Mouse (Mus musculus) hindbrain, embryonic 15.5 days (tissue): ENCODE data around the gene Dmrtc2. TPM values are rescaled to one million over a fixed set of nuclear protein-coding genes. Genes with fewer than 3 reads are reported as not detected.

ENCODE experiments used
- ATAC-seq: fragments of 200-750 bp; cut with Nextera tagmentation; 2 replicates; pipeline ENCODE4 v1.8.0; 2017; ENCODE audit warnings: low read depth, moderate number of reproducible peaks, moderate TSS enrichment; ENCODE audit not compliant: low FRiP score
- H3K27ac ChIP-seq: fragments of 300-500 bp; sonication (generic); replicated peaks from 2 replicates; pipeline ENCODE4 v1.5.1; 2015; ENCODE audit warnings: mild to moderate bottlenecking, inconsistent platforms
- H3K27me3 ChIP-seq: fragments of 300-500 bp; sonication (generic); 2 replicates; pipeline ENCODE4 v1.6.1; 2015; ENCODE audit warnings: control low read depth, inconsistent platforms
- H3K36me3 ChIP-seq: fragments of 300-500 bp; sonication (generic); 2 replicates; pipeline ENCODE4 v1.6.1; 2015; ENCODE audit warnings: control low read depth, inconsistent platforms
- H3K4me1 ChIP-seq: fragments of 300-500 bp; sonication (generic); replicated peaks from 2 replicates; pipeline ENCODE4 v1.6.1; 2015; ENCODE audit warnings: control low read depth, inconsistent platforms
- H3K4me2 ChIP-seq: fragments of 300-500 bp; sonication (generic); 2 replicates; pipeline ENCODE4 v1.6.1; 2015; ENCODE audit warnings: moderate library complexity, mild to moderate bottlenecking, inconsistent platforms
- H3K4me3 ChIP-seq: fragments of 300-500 bp; sonication (generic); 2 replicates; pipeline ENCODE4 v1.5.1; 2015; ENCODE audit warnings: mild to moderate bottlenecking, inconsistent platforms
- H3K9ac ChIP-seq: fragments of 300-500 bp; sonication (generic); 2 replicates; pipeline ENCODE4 v1.6.1; 2015; ENCODE audit warnings: inconsistent platforms
- H3K9me3 ChIP-seq: fragments of 300-500 bp; sonication (generic); 2 replicates; pipeline ENCODE4 v1.6.1; 2016; ENCODE audit warnings: control low read depth, inconsistent platforms
- WGBS: fragments of 180-500 bp; shearing (Covaris S2); methylation state at CpG from one replicate; pipeline ENCODE4 v1.1.7; 2015; 5-methylcytosine and 5-hydroxymethylcytosine counted together
- polyA plus RNA-seq: library from polyadenylated mRNA; unstranded; fragments of >200 nt; fragmentation: Nextera tagmentation; extraction: Ambion mirVana; gene quantifications from 2 replicates; pipeline ENCODE4 v1.2.1, GENCODE M21; 2015

Dmrtc2 gene
- polyA plus RNA-seq, 1 experiment from 2014 or later, result 0.30 TPM

DNA sequence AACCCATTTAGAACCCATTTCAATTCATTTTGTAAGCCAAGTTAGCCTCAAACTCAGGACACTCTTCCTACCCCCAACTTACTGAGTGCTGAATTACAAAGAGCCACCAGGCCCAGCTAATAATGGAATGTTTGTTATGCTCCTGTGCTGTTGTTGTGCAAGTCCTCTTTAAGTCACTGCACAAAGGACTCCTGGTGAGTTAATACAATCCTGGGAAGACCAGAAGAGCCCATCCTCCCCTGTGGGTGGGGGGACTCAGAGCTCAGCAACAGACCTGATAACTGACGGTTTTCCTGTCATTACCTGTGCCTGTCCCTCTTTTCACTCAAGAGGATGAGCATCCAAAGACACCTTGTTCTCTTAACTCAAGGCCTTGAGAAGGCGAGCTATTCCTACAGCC is 9.8 kb downstream of the Dmrtc2 start:
- Histone ChIP-seq H3K9ac (no peak overlapping the region), H3K27ac (no peak overlapping the region)

DNA sequence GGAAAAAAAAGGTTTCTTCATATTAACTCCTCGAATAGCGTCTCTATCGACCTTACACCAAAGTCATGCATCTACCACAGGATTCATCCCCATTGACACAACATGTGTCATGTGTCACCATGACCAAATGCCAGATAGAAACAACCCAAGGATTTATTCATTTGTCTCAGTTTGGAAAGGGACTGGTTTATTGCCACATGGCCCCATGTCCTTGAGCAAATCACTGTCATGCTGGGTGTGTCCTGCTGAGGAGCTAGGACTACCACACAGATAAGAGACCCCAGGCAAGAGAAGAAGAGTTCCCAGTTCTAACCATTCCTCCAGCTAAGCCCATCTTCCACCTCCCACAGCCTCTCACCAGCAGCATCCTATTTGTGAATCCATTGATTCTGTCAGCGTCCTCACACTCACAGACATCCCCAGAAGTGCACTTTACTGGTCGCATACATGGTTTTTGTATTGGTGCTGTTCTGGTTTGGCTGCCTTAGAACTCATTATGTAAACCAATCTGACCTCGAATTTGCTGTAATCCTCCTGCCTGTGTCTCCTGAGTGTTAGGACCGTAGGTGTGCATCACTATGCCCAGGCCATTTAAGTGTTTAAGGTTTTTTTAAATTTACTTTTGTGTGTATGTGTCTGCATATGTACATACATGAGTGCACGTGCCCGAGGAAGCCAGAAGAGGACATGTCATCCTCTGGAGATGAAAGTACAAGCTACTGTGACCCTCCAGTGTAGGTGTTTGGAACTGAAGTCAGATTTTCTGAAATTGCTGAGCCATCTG is 12.8 kb downstream of the Dmrtc2 start:
- no peaks in the 10 kb centered on the region for H3K9me3 ChIP-seq
- no peaks in the 10 kb centered on the region for H3K27me3 ChIP-seq
- ATAC-seq, result no peak
- WGBS, result 92% methylated on average over 9 of the region's 9 CpGs
- no peak overlapping the region for H3K27ac ChIP-seq
- peaks cover 26% of the 10 kb centered on the region for H3K4me1 ChIP-seq
- H3K4me3 ChIP-seq, result no peak overlapping the region
- no peak overlapping the region for H3K4me2 ChIP-seq
- no peak overlapping the region for H3K9ac ChIP-seq
- peaks cover 13% of the 10 kb centered on the region for H3K36me3 ChIP-seq

More for the DNA sequence above, 9.8 kb downstream of the Dmrtc2 start:
- ATAC-seq, result no peak
- no peaks in the 10 kb centered on the region for H3K4me1 ChIP-seq
- H3K4me2 ChIP-seq, result no peak overlapping the region
- 21% methylated on average over 2 of the region's 2 CpGs for WGBS
- no peaks in the 10 kb centered on the region for H3K36me3 ChIP-seq
- H3K27me3 ChIP-seq, result no peaks in the 10 kb centered on the region
- no peaks in the 10 kb centered on the region for H3K9me3 ChIP-seq
- H3K4me3 ChIP-seq, result no peak overlapping the region

DNA sequence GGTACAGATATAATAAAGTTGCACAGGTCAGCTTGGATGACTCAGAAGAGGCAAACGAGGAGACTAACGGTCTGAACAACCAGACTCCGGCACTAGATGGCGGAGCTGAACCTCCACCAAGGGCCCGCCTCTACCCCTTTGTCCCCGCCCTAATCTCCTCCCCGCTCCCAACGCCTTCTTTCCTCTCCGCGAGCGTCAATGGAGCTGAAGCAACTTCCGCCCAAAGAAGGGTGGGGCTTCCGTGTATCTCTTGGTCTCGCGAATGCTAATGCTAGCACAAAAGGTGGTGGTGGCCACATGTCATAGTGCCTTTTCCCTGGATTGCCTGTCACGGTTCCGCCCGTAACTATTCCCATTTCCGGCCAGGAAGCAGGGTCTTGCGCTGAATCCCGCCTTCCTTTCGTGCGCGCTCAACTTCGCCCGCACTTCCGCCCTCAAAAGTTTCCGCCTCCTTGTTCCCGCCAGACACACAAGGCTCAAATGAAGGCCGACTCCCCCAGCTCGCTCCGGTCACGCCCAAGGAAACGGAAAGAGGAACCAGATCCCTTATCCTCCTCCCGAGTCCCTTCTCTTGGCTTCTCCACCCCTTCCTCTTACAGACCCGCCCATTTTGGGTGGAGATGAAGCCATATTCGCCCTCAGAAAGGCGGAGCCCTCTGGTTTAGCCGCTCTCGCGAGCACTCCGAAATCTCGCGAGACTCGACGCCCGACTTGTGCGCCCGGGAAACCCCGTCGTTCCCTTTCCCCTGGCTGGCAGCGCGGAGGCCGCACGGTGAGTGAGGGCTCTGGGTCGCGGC is 14.2 kb downstream of the Dmrtc2 start, which contains the start of gene Rps19:
TSS of gene Rps19 (plus strand) at position 476 of the 797 bp plus-strand sequence.
- peak within 1 kb of the TSS; percentile 75 for H3K4me3 ChIP-seq
- peak; percentile 95 for ATAC-seq
- H3K4me2 ChIP-seq, result peak within 1 kb of the TSS; percentile 70
- WGBS, result under 1% methylated on average over 57 of the region's 57 CpGs
- H3K27me3 ChIP-seq, result no peaks in the 10 kb centered on the region
- H3K9me3 ChIP-seq, result no peaks in the 10 kb centered on the region
- H3K4me1 ChIP-seq, result peaks cover 29% of the 10 kb centered on the region
- peak within 1 kb of the TSS; percentile 86 for H3K27ac ChIP-seq
- H3K36me3 ChIP-seq, result peaks cover 25% of the 10 kb centered on the region
- peak within 1 kb of the TSS; percentile 91 for H3K9ac ChIP-seq

DNA sequence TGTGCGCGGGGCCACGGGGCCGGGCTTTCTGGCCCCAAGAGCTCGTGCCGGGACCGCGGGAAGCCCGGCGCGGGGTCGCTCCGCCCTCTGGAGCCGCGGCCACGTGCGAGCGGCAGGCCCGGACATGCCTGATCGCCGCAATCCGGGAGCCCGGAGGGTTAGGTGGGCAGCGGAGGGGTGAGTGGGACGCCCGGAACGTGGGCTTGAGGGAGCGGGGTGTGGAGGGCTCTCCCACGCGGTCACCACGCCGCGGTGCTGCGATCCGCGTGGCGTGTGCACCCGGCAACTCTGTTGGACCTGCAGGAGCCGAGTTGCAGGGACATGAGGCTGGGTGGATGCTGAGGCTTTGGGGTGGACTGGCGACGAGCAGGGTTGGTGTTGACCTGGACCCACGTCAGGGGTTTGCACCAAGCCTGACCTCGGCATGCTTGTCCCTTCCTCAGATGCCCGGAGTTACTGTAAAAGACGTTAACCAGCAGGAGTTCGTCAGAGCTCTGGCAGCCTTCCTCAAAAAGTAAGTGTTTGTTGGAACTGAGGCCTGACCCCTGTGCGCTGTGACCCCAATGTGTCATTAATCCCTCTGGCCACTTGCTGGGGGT is 14.9 kb downstream of the Dmrtc2 start:
- H3K9me3 ChIP-seq, result no peaks in the 10 kb centered on the region
- peak overlapping the region; percentile 91 for H3K9ac ChIP-seq
- peak overlapping the region; percentile 70 for H3K4me2 ChIP-seq
- peaks cover 29% of the 10 kb centered on the region for H3K4me1 ChIP-seq
- H3K27me3 ChIP-seq, result no peaks in the 10 kb centered on the region
- under 1% methylated on average over 47 of the region's 47 CpGs for WGBS
- H3K4me3 ChIP-seq, result peak overlapping the region; percentile 75
- peaks cover 32% of the 10 kb centered on the region for H3K36me3 ChIP-seq
- ATAC-seq, result no peak; the same call in 1 of the 2 replicates
- peak overlapping the region; percentile 86 for H3K27ac ChIP-seq

DNA sequence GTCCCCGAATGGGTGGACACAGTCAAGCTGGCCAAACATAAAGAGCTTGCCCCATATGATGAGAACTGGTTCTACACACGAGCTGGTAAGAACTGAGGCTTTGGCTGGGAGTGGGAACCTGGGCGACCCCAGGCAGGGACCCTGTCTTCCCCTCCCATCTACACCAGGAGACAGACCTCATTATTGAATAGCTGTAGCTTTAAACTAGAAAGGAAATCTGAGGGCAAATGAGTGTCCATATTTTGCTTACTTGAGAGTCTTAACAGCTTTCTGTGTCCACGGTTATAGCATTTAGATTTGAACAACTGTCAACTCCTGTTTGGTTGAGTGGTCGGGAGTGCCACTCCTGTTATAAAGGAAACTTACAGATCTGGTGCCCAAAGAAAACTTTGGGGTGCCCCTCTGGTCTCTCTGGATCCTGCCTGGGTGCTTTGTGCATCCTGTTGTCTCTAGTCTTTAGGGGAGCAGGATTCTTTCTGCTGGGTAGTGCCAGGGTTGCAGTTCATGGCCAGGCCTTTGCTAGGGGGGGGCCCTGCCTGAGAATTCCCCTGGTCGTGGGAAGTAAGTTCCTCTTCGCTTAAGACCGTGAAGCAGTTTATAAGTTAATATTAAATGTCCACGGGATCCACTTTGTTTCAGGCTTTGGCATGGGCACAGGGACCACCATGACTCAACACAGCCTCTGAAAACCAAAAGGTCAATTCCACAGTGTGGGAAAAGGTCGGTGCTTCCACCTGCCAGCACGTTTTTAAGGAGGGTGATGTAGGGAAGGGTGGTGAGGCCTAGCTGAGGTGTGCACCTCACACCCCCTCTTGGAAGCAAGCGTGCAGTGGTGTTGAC is 15.8 kb downstream of the Dmrtc2 start:
- Histone ChIP-seq H3K4me3 (peak overlapping the region; percentile 75), H3K4me1 (peaks cover 29% of the 10 kb centered on the region), H3K27me3 (no peaks in the 10 kb centered on the region), H3K9ac (peak overlapping the region; percentile 91), H3K4me2 (peak overlapping the region; percentile 70), H3K9me3 (no peaks in the 10 kb centered on the region), H3K27ac (no peak overlapping the region), H3K36me3 (peaks cover 37% of the 10 kb centered on the region)
- ATAC-seq, result no peak
- 41% methylated on average over 12 of the region's 12 CpGs for WGBS

DNA sequence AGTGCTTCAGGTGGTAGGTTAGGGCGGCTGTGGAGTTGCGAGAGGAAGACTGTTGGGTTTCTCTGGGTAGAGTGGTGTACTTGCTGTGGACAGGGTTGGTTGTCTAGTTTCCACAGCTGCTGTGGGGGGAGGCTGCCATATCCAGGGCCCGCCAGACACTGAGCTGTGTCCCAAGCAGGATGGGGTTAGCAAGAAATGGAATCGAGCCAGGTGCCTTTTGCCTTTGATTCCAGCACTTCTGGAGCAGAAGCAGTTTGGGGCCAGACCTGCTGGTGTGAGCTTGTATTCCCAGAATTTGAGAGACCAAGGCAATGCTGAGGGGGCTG is 16.4 kb downstream of the Dmrtc2 start:
- peak overlapping the region; percentile 75 for H3K4me3 ChIP-seq
- peaks cover 41% of the 10 kb centered on the region for H3K36me3 ChIP-seq
- peak overlapping the region; percentile 70 for H3K4me2 ChIP-seq
- peak overlapping the region; percentile 91 for H3K9ac ChIP-seq
- no peaks in the 10 kb centered on the region for H3K9me3 ChIP-seq
- WGBS, result 78% methylated on average over 4 of the region's 4 CpGs
- no peak overlapping the region for H3K27ac ChIP-seq
- ATAC-seq, result no peak
- H3K4me1 ChIP-seq, result peaks cover 29% of the 10 kb centered on the region
- H3K27me3 ChIP-seq, result no peaks in the 10 kb centered on the region

DNA sequence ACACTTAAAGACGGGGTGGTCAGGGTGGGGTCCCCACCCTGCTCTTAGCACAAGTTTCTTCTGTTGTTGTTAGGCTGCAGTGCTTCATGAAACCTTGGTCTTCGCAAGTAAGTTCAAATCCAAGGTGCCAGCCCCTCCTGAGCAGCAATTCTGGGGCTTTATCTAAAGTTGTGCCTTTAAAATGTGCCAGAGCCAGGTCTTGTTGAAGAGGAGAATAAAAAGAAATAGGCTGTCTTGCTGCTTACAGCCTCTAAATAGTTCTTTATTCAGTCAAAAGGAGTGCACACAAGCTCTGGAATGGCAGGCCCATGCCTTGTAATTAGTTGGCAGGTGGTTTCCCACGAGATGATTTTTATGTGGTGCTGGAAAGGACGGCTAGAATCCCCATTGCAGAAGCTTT is 17.2 kb downstream of the Dmrtc2 start:
- H3K27ac ChIP-seq, result no peak overlapping the region
- H3K36me3 ChIP-seq, result peaks cover 41% of the 10 kb centered on the region
- WGBS, result 76% methylated on average over 4 of the region's 4 CpGs

DNA sequence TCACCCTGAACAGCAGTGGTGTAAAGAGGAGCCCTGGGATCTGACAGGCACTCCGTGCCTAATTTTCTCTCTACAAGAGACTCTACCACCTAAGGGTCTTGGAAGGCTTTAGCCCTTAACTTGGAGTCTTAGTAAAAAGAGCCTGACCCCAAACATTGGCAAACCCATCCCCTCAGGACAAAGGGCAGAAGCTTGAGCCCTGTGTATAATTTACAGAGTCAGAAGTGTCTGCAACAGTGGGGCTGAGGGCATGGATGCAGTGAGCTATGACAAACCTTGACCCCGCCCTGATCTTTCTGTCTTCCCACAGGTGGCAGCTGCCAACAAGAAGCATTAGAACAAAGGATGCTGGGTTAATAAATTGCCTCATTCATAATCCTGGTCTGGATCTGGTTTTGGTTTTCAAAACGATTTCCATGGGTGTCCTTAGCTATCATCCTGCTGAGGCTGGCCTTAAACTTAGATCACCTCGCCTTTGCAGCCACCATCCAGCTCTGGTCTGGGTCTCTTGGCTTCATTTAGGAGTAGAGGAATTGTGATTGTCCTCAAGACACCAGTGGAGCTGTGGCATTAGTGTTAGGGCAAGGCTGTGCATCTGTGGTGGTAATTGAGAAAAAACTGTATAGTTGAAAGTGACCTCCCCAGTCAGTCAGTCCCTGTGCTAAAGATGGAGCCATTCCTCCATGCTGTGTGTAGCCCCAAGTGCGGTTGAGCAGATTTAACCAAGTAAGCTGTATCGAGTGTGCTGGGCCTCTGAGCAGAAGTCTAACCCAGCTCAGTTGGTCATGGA is 19.8 kb downstream of the Dmrtc2 start:
- 79% methylated on average over 6 of the region's 6 CpGs for WGBS
- peaks cover 41% of the 10 kb centered on the region for H3K36me3 ChIP-seq
- peaks cover 29% of the 10 kb centered on the region for H3K4me1 ChIP-seq
- H3K27ac ChIP-seq, result no peak overlapping the region
- H3K27me3 ChIP-seq, result no peaks in the 10 kb centered on the region
- no peaks in the 10 kb centered on the region for H3K9me3 ChIP-seq
- ATAC-seq, result no peak
- H3K4me2 ChIP-seq, result no peak overlapping the region
- no peak overlapping the region for H3K9ac ChIP-seq
- no peak overlapping the region for H3K4me3 ChIP-seq

More for the DNA sequence above, 17.2 kb downstream of the Dmrtc2 start:
- no peak overlapping the region for H3K9ac ChIP-seq
- peaks cover 29% of the 10 kb centered on the region for H3K4me1 ChIP-seq
- H3K4me2 ChIP-seq, result 0 out of 2 replicates have a peak overlapping the region, but pooled peaks have one; percentile 70
- ATAC-seq, result no peak
- H3K4me3 ChIP-seq, result no peak overlapping the region
- H3K9me3 ChIP-seq, result no peaks in the 10 kb centered on the region
- no peaks in the 10 kb centered on the region for H3K27me3 ChIP-seq

DNA sequence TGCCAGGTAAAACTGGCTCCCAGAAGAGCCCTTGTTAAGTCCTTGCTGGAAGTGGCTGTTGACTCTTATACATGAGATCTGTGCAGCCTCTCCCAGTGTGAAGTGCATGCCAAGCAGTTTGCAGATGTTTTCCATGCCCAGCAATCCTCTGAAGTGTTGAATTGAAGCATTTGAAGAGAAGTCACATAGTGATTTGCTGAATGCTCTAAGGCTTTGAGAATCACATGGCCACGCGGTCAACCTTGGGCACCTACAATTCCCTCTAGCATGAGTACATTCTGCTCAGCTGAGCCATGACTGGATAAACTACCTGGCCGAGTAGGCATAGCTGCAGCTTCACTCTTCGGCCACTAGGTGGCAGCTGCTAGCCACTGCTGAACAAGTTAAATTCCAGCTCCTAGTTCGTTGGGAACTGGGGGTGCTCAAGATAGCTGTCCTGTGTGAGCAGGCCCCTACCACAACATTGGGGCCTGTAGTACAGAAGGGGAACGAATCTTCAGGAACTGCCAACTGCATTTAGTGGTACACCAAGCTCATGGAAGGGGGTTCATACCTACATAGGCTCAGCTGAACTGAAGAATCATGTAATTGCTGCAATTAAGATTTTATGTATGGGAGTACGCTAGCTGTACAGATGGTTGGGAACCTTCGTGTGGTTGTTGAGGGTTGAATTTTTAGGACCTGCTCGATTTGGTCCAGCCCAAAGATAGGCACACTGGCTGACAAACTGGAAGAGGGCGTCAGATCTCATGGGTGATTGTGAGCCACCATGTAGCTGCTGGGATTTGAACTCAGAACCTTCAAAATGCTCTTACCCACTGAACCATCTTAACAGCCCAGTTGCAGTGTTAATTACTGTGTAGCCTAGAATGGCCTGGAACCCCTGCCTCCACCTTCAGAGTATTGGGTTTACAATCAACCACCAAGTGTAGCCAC is 20.7 kb downstream of the Dmrtc2 start:
- H3K4me3 ChIP-seq, result no peak overlapping the region
- peaks cover 41% of the 10 kb centered on the region for H3K36me3 ChIP-seq
- 27% methylated on average over 10 of the region's 10 CpGs for WGBS
- H3K9me3 ChIP-seq, result no peaks in the 10 kb centered on the region
- no peaks in the 10 kb centered on the region for H3K27me3 ChIP-seq
- ATAC-seq, result peak; percentile 59
- no peak overlapping the region for H3K9ac ChIP-seq
- H3K4me1 ChIP-seq, result peaks cover 24% of the 10 kb centered on the region
- H3K4me2 ChIP-seq, result no peak overlapping the region
- no peak overlapping the region for H3K27ac ChIP-seq
